Mouse (Mus musculus): ENCODE data around the gene Rnf10. TPM values are rescaled to one million over a fixed set of nuclear protein-coding genes. Genes with fewer than 3 reads are reported as not detected.

Gene Rnf10
- polyA plus RNA-seq, 1 experiment: 194 TPM

DNA sequence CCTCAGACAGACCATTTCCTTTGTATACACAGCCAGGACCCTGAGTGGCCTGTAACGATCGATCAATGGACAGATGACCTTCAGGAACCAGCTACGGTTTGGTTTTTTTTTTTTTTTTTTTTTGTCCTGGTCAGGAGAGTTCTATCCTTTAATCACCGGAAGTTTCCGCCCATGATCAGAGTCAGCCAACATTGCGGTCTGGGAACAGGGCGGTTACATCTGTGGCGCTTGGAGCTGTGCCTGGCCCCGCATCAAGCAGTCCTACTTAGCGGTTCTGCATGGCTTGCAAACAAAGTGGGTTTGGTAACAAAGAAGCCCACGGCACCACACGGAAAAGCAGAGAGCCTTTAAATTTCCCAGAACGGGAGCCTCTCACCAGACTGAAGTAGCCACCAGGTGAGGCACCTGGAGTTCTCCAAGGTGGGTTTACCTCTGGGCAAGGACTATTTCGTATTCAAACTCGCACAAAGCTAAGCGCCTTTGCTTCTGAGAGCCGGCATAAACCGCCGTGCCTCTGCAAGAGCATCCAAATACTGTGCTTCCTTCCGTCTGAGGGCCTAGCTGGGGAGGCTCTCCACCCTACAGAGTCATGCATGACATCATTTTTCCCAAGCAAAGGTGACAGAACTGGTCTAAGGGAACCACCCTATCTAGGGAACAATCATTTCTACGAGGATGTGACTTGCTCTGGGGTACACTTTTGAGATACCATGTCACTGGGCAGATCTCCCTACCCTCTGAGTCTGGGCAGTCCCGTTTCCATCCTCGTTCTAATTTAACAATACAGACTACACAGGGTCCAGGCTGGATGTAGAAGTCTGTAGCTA, 68.8 kb downstream of the Rnf10 start:
- peaks cover 6% of the 10 kb centered on the region for H3K27me3 ChIP-seq (ENCODE audit: control insufficient read depth, insufficient read depth, insufficient read length)
- H3ac ChIP-seq (ENCODE audit: control insufficient read depth, insufficient read length, low read depth): no peak overlapping the region
- no peaks in the 10 kb centered on the region for H3K79me2 ChIP-seq (ENCODE audit: control insufficient read depth, insufficient read depth)
- no peak overlapping the region for H3K4me3 ChIP-seq (ENCODE audit: insufficient read depth, poor library complexity, severe bottlenecking)
- no peaks in the 10 kb centered on the region for H3K36me3 ChIP-seq (ENCODE audit: control insufficient read depth, insufficient read depth)
- no peaks in the 10 kb centered on the region for H3K79me3 ChIP-seq (ENCODE audit: low read depth)
- no peak for TF ChIP-seq USF1 (IDR thresholded peaks at IDR 0.05; ENCODE audit: low read depth)
- TF ChIP-seq FOSL1 (IDR thresholded peaks at IDR 0.05; ENCODE audit: insufficient read depth, low read length, poor library complexity, severe bottlenecking): no peak
- TF ChIP-seq MYOG (IDR thresholded peaks at IDR 0.05; ENCODE audit: control insufficient read depth, extremely low read depth, insufficient read length): no peak
- no peak for TF ChIP-seq MAX (IDR thresholded peaks at IDR 0.05)
- TF ChIP-seq CTCF (IDR thresholded peaks at IDR 0.05; ENCODE audit: control insufficient read depth, insufficient read depth, insufficient read length): no peak
- TF ChIP-seq CEBPB (IDR thresholded peaks at IDR 0.05; ENCODE audit: low read depth): no peak
- no peak for TF ChIP-seq MYOD1 (IDR thresholded peaks at IDR 0.05; ENCODE audit: control insufficient read depth, insufficient read length, low read depth)

DNA sequence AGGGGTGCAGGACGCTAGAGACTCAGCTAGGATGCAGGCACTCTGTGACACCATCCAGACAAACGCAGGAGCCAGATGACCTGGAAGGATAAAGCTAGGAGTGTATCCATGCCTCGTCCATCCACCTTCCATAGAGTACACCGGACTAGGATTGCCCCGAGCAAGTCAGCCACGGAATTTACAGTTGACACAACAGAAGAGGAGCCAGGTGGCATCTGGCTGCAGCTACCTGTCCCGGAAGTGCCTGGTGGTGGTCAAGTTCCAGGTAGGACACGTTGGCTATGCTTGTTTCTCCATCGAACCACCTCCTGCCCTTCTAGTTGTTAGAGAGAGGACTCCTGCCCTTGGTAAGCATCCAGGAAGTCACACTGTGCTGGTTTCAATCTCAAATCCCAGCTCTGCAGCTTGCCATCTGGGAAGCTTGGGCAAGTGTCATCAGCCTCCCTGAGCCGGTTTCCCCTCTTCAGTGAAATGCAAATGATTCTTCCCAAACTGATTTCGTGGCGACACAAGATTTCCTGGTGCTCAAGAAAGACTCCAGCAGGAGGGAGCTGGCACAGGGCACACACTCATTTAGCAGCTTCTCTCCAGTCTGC, 78.0 kb downstream of the Rnf10 start:
- no peaks in the 10 kb centered on the region for H3K79me2 ChIP-seq (ENCODE audit: control insufficient read depth, insufficient read depth)
- H3K27me3 ChIP-seq (ENCODE audit: control insufficient read depth, insufficient read depth, insufficient read length): peaks cover 45% of the 10 kb centered on the region
- H3K4me3 ChIP-seq (ENCODE audit: insufficient read depth, poor library complexity, severe bottlenecking): no peak overlapping the region
- no peaks in the 10 kb centered on the region for H3K79me3 ChIP-seq (ENCODE audit: low read depth)
- TF ChIP-seq MAX (IDR thresholded peaks at IDR 0.05) (no peak), CEBPB (IDR thresholded peaks at IDR 0.05; ENCODE audit: low read depth) (no peak), FOSL1 (IDR thresholded peaks at IDR 0.05; ENCODE audit: insufficient read depth, low read length, poor library complexity, severe bottlenecking) (no peak)
- no peak overlapping the region for H3ac ChIP-seq (ENCODE audit: control insufficient read depth, insufficient read length, low read depth)
- H3K36me3 ChIP-seq (ENCODE audit: control insufficient read depth, insufficient read depth): no peaks in the 10 kb centered on the region

DNA sequence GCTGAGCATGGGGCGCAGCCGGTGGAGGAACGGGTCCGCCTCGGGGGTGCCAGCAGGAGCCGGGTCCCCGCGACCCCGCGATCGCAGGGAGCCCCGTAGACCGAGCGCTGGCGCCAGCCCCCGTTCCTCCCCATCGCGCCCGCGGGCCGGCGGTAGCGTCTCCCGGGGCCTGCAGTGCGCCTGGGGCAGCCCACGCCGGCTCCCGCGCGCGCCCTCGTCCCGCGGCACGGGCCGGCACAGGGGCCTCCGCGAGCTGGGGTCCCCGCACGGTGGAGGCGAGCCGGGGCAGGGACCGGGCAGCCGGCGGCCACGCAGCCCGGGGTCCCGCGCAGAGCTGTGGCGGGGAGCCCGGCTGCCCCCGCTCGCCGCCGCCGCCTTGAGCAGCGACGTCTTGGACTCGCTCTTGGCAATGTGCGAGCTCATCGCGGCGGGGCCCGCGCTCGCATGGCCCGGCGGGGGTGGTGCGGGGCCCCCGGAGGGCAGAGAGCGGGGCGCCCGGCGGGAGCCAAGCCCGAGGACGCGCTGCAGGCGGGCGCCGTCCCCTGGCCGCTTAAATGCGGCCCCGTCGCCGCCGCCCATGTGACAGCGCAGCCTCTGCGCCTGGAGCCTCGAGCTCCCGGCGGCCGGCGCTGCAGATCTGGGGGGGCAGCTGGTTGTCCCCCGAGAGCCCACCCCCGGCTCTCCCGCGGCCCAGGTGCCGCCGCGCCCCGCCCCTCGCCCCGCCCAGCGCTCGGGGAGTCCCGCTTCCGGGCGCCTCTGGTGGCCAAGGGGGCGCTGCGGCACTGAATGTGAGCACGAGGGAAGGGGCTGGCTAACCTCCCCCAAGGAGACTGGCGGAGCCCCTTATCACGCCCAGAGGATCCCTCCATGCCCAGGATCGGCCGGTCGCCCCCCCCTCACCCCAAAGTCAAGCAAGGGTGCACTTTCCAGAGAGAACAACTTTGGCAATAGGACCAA, 78.8 kb downstream of the Rnf10 start, which contains the start of gene Cabp1:
Gene Cabp1 (minus strand): TSS at position 713 of the 957 bp plus-strand sequence.
- peaks cover 45% of the 10 kb centered on the region for H3K27me3 ChIP-seq (ENCODE audit: control insufficient read depth, insufficient read depth, insufficient read length)
- TF ChIP-seq CEBPB (IDR thresholded peaks at IDR 0.05; ENCODE audit: low read depth): no peak
- TF ChIP-seq MYOG (IDR thresholded peaks at IDR 0.05; ENCODE audit: control insufficient read depth, extremely low read depth, insufficient read length): no peak
- TF ChIP-seq MYOD1 (IDR thresholded peaks at IDR 0.05; ENCODE audit: control insufficient read depth, insufficient read length, low read depth): no peak
- no peak for TF ChIP-seq FOSL1 (IDR thresholded peaks at IDR 0.05; ENCODE audit: insufficient read depth, low read length, poor library complexity, severe bottlenecking)
- no peak for TF ChIP-seq MAX (IDR thresholded peaks at IDR 0.05)
- no peak for TF ChIP-seq USF1 (IDR thresholded peaks at IDR 0.05; ENCODE audit: low read depth)
- no peak within 1 kb of the TSS for H3K4me3 ChIP-seq (ENCODE audit: insufficient read depth, poor library complexity, severe bottlenecking)
- H3K79me2 ChIP-seq (ENCODE audit: control insufficient read depth, insufficient read depth): no peaks in the 10 kb centered on the region
- no peaks in the 10 kb centered on the region for H3K36me3 ChIP-seq (ENCODE audit: control insufficient read depth, insufficient read depth)
- no peaks in the 10 kb centered on the region for H3K79me3 ChIP-seq (ENCODE audit: low read depth)
- no peak within 1 kb of the TSS for H3ac ChIP-seq (ENCODE audit: control insufficient read depth, insufficient read length, low read depth)

DNA sequence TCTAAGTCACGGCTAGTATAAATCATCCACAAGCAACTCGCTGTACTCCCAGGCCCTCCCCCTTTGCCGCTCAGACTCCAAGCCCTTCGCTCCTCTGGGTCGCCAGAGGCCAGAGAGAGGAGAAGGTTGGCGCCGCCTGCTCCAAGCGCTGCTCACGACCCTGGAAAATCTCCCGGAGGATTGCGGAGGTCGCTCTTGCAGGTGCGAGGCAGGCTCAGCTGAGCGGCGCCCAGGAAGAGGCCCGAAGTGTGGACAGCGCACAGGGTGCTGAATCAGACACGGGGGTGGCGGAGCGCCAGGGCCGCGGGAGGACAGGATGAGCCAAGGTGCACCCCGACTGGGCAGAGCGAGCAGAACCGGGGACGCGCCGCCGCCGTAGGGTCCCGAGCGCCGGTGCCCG, 79.5 kb downstream of the Rnf10 start:
- H3K27me3 ChIP-seq (ENCODE audit: control insufficient read depth, insufficient read depth, insufficient read length): peaks cover 45% of the 10 kb centered on the region
- H3K79me3 ChIP-seq (ENCODE audit: low read depth): no peaks in the 10 kb centered on the region
- H3ac ChIP-seq (ENCODE audit: control insufficient read depth, insufficient read length, low read depth): no peak overlapping the region
- no peaks in the 10 kb centered on the region for H3K36me3 ChIP-seq (ENCODE audit: control insufficient read depth, insufficient read depth)
- no peak overlapping the region for H3K4me3 ChIP-seq (ENCODE audit: insufficient read depth, poor library complexity, severe bottlenecking)
- H3K79me2 ChIP-seq (ENCODE audit: control insufficient read depth, insufficient read depth): no peaks in the 10 kb centered on the region
- TF ChIP-seq MAX (IDR thresholded peaks at IDR 0.05): no peak

DNA sequence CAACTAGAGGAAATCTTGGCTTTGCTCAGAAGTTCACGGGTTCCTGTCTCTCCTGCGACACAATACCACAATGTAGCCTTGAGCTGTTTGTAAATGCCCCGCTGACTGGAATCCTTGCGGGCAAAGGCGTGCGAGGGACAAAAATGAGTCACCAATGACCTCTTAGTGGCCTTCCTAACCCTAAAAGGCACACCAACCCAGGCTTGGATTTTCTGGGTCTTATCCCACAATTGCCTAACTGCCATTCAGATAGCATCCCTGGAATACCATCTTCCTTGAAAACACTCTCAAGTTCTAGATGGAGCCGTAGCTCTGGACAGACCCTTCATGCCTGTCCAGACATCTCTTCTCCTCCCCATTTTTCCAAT, 79.9 kb downstream of the Rnf10 start:
- no peaks in the 10 kb centered on the region for H3K79me2 ChIP-seq (ENCODE audit: control insufficient read depth, insufficient read depth)
- no peak overlapping the region for H3K4me3 ChIP-seq (ENCODE audit: insufficient read depth, poor library complexity, severe bottlenecking)
- no peaks in the 10 kb centered on the region for H3K36me3 ChIP-seq (ENCODE audit: control insufficient read depth, insufficient read depth)
- no peaks in the 10 kb centered on the region for H3K79me3 ChIP-seq (ENCODE audit: low read depth)
- peaks cover 45% of the 10 kb centered on the region for H3K27me3 ChIP-seq (ENCODE audit: control insufficient read depth, insufficient read depth, insufficient read length)
- TF ChIP-seq USF1 (IDR thresholded peaks at IDR 0.05; ENCODE audit: low read depth): no peak
- TF ChIP-seq FOSL1 (IDR thresholded peaks at IDR 0.05; ENCODE audit: insufficient read depth, low read length, poor library complexity, severe bottlenecking): no peak
- no peak for TF ChIP-seq CEBPB (IDR thresholded peaks at IDR 0.05; ENCODE audit: low read depth)
- TF ChIP-seq CTCF (IDR thresholded peaks at IDR 0.05; ENCODE audit: control insufficient read depth, insufficient read depth, insufficient read length): no peak
- no peak for TF ChIP-seq MYOG (IDR thresholded peaks at IDR 0.05; ENCODE audit: control insufficient read depth, extremely low read depth, insufficient read length)
- TF ChIP-seq MAX (IDR thresholded peaks at IDR 0.05): no peak
- TF ChIP-seq MYOD1 (IDR thresholded peaks at IDR 0.05; ENCODE audit: control insufficient read depth, insufficient read length, low read depth): no peak
- no peak overlapping the region for H3ac ChIP-seq (ENCODE audit: control insufficient read depth, insufficient read length, low read depth)

Data from C2C12 (cell line).